Mouse (Mus musculus) skeletal muscle tissue, adult 2 months (tissue): ENCODE measurements around the gene Gm9745.
"Not testable (repeated sequence)": the region's sequence is repeated elsewhere in the genome, so short reads cannot be mapped to it uniquely, and the experiment has no call there.

Source experiments
- DNase-seq: peaks from one replicate; pipeline ENCODE4 v3.0.0-alpha.2; 2012; ENCODE audit warnings: low read depth, low spot score

The Gm9745 gene

GRCm38 (mm10) chr13:8905986-8906385 lies 42.0 kb downstream of the Gm9745 start:
- DNase-seq: not testable (repeated sequence)
